Mouse (Mus musculus): ENCODE results near the gene Slc26a5. TPM values are rescaled to one million over a fixed set of nuclear protein-coding genes. Genes with fewer than 3 reads are reported as not detected.

Slc26a5 gene
- polyA plus RNA-seq, 1 experiment from 2014 or later = not detected

DNA sequence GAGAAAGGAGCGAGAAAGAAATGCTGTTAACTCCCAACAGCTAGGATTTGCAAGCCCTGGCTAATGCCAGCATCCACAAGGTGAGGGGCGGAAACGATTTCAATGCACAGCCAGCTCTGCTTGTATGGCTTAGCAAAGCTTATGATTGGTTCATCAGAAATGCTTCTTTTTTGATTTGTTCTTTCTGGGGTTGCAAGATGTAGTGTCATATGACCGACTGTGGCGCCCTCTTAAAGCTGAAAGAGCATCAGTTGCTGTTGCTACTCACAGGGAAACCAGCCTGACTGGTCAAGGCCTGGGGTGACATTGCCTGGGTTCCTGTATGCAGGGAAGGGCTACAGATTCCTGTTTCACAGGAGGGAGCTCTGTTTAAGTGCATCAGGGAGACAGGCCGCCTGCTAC lies 908 bp upstream of the Slc26a5 start:
- H3K4me3 ChIP-seq (replicated peaks) = peak overlapping the region; percentile 17; the same call in 1 of the 2 replicates
- H3K27ac ChIP-seq (replicated peaks) = no peak overlapping the region
- no peaks in the 10 kb centered on the region for H3K36me3 ChIP-seq
- no peaks in the 10 kb centered on the region for H3K27me3 ChIP-seq
- peak overlapping the region; percentile 43 for H3K4me2 ChIP-seq (replicated peaks)
- ATAC-seq (ENCODE audit: insufficient number of reproducible peaks, low FRiP score, low TSS enrichment, low read depth) = no peak
- H3K9me3 ChIP-seq (replicated peaks) = no peaks in the 10 kb centered on the region
- 8% methylated on average over 6 of the region's 6 CpGs for WGBS
- 0 out of 2 replicates have a peak, but pooled peaks cover 6% of the 10 kb centered on the region for H3K4me1 ChIP-seq
- H3K9ac ChIP-seq = no peak overlapping the region

DNA sequence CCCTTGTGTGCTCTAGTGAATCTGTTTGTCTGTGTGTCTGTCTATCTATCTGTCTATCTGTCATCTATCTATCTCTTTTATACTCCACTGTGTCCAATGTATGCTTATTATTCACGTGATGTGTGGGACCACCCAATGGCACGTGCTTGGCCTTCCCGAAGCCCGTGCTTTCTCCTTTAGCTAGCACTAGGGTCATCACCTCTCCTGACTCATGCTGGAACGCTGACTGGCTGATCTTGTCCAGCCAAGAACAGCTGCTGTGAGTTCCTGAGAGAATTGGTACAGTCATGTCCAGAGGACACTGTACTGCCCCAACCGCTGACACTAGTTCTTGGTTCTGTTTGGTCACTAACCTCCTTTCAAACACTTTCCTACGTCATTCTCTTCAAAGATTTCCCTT lies 6.8 kb downstream of the Slc26a5 start:
- 84% methylated on average over 7 of the region's 7 CpGs for WGBS
- no peaks in the 10 kb centered on the region for H3K27me3 ChIP-seq
- no peak for ATAC-seq (ENCODE audit: insufficient number of reproducible peaks, low FRiP score, low TSS enrichment, low read depth)
- H3K4me3 ChIP-seq (replicated peaks) = no peak overlapping the region
- no peaks in the 10 kb centered on the region for H3K36me3 ChIP-seq
- no peaks in the 10 kb centered on the region for H3K4me1 ChIP-seq
- no peak overlapping the region for H3K9ac ChIP-seq
- no peak overlapping the region for H3K4me2 ChIP-seq (replicated peaks)
- no peaks in the 10 kb centered on the region for H3K9me3 ChIP-seq (replicated peaks)
- no peak overlapping the region for H3K27ac ChIP-seq (replicated peaks)

DNA sequence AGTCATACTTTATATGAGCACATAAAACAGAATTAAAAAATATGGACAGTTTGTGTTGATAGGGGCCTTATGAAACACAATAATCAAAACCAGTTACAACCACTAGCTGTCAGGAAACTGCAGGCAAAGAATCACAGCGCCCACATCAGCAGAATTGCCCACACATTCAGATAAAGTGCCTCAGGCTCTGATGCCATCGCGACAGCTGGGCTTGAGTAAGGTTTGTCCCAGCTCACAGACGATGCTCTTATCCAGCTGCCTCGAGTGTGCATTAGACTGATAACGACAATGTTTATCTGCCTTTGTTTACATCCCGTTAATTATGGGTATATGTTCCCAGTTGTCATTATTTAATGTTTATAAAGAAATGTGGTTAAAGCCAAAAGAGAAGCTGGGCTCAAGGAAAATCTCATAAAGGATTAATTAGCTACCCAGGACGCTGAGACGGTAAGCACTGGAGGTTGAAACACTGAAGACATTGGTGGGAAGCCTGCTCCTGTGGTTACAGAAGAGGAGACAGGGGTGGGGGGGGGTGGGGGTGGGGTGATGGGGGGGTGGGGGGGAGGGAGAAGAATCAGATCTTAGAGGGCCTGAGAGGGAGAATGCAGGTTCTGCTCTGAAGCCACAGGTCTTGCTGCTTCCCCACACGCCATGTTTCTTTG lies 13.6 kb downstream of the Slc26a5 start:
- 35% methylated on average over 10 of the region's 10 CpGs for WGBS
- no peaks in the 10 kb centered on the region for H3K4me1 ChIP-seq
- H3K4me3 ChIP-seq (replicated peaks) = no peak overlapping the region
- H3K36me3 ChIP-seq = no peaks in the 10 kb centered on the region
- H3K4me2 ChIP-seq (replicated peaks) = no peak overlapping the region
- no peak overlapping the region for H3K27ac ChIP-seq (replicated peaks)
- H3K9ac ChIP-seq = no peak overlapping the region
- ATAC-seq (ENCODE audit: insufficient number of reproducible peaks, low FRiP score, low TSS enrichment, low read depth) = no peak
- H3K27me3 ChIP-seq = no peaks in the 10 kb centered on the region
- H3K9me3 ChIP-seq (replicated peaks) = no peaks in the 10 kb centered on the region

DNA sequence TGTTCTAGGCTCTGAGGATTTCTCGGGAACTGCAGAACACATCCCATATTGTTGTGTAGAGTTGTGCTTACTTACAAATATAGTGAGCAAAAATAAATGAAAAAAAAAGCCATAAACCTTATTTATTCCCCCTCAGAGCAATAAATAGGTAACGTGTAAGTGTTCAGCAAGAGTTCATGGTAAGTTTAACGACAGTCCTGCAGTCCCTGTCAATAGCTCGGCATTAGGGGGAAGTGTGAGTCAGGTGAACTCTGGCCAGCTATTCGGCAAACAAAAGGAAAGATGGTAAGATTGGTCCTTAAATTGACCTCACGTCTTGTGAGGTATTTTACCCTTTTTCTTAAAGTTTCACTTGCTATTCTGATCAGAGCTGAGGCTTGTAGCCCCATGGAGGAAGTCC lies 18.0 kb downstream of the Slc26a5 start:
- H3K4me3 ChIP-seq (replicated peaks) = no peak overlapping the region
- no peaks in the 10 kb centered on the region for H3K4me1 ChIP-seq
- no peak overlapping the region for H3K4me2 ChIP-seq (replicated peaks)
- H3K9me3 ChIP-seq (replicated peaks) = no peaks in the 10 kb centered on the region
- H3K36me3 ChIP-seq = no peaks in the 10 kb centered on the region
- no peak for ATAC-seq (ENCODE audit: insufficient number of reproducible peaks, low FRiP score, low TSS enrichment, low read depth)
- H3K27ac ChIP-seq (replicated peaks) = no peak overlapping the region
- no peak overlapping the region for H3K9ac ChIP-seq
- no peaks in the 10 kb centered on the region for H3K27me3 ChIP-seq
- 78% methylated on average over 6 of the region's 6 CpGs for WGBS

DNA sequence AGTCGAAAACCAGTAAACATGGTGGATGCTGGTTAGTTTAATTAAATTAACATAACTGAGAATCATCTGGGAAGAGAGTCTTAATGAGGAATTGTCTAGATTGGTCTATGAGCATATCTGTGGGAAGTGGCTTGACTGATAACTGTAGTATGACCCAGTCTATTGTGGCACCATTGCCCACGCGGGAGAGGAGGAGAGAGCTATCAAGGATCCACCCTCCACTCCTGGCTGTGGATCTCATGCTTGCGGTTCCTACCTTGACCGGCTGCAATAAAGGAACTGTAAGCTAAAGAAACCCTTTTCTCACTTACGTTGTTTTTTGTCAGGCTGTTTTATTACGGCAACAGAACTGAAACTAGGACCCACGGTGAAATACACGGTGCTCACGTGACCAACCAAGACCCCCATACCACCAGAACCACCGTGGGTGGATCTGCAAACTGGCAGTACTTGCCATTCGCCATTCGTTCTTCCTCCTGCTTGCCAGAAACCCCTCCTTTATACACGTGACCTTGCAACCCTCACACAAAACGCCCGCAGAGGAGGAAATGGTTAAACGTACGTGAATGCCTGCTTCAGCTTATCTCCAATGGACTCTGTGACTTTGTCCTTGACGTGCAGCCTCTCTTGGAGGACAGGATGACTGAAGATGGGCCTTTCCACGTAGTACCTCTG lies 18.7 kb downstream of the Slc26a5 start:
- 79% methylated on average over 20 of the region's 20 CpGs for WGBS
- Histone ChIP-seq H3K4me2 (replicated peaks) (no peak overlapping the region), H3K27ac (replicated peaks) (no peak overlapping the region), H3K9me3 (replicated peaks) (no peaks in the 10 kb centered on the region), H3K9ac (no peak overlapping the region), H3K4me1 (no peaks in the 10 kb centered on the region), H3K4me3 (replicated peaks) (no peak overlapping the region), H3K36me3 (no peaks in the 10 kb centered on the region), H3K27me3 (no peaks in the 10 kb centered on the region)
- no peak for ATAC-seq (ENCODE audit: insufficient number of reproducible peaks, low FRiP score, low TSS enrichment, low read depth)

DNA sequence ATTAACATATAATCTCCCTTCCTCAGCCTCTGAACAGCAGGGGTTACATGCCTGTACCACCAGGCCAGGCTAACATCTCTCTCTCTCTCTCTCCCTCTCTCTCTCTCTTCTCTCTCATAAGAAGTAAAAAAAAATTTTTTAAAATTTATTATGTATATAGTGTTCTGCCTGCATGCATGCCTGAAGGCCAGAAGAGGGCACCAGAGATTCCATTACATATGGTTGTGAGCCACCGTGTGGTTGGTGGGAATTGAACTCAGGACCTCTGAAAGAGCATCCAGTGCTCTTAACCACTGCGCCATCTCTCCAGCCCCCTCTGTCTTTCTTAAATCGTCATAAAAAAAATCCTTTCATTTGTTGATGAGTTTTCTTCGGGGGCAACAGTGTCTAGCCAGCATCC lies 20.7 kb downstream of the Slc26a5 start:
- no peaks in the 10 kb centered on the region for H3K9me3 ChIP-seq (replicated peaks)
- H3K36me3 ChIP-seq = no peaks in the 10 kb centered on the region
- no peak overlapping the region for H3K4me2 ChIP-seq (replicated peaks)
- H3K4me3 ChIP-seq (replicated peaks) = no peak overlapping the region
- no peaks in the 10 kb centered on the region for H3K4me1 ChIP-seq
- no peak for ATAC-seq (ENCODE audit: insufficient number of reproducible peaks, low FRiP score, low TSS enrichment, low read depth)
- WGBS = 63% methylated on average over 4 of the region's 4 CpGs
- no peak overlapping the region for H3K9ac ChIP-seq
- H3K27me3 ChIP-seq = no peaks in the 10 kb centered on the region
- no peak overlapping the region for H3K27ac ChIP-seq (replicated peaks)

DNA sequence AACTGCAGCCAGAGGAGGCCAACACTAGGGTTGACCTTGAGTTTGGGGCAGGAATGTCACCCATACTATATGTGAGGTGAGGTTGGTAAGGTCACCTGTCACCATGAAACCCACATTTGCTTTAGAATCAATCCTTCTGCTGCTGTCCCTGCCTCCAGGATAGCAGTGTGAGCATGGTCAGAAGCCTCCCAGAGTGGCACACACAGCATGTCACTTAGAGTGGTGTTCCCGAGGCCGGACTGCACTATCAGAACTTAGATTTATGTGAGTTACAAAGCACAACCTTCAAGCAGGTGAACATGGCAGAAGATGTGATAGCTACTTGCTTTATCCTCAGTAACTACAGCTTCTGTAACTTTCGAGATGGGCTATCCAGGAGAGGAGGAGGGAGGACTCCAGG lies 33.6 kb downstream of the Slc26a5 start:
- H3K27me3 ChIP-seq = no peaks in the 10 kb centered on the region
- no peaks in the 10 kb centered on the region for H3K9me3 ChIP-seq (replicated peaks)
- no peak overlapping the region for H3K27ac ChIP-seq (replicated peaks)
- ATAC-seq (ENCODE audit: insufficient number of reproducible peaks, low FRiP score, low TSS enrichment, low read depth) = no peak
- 72% methylated on average over 3 of the region's 3 CpGs for WGBS
- no peaks in the 10 kb centered on the region for H3K36me3 ChIP-seq
- no peaks in the 10 kb centered on the region for H3K4me1 ChIP-seq
- H3K4me3 ChIP-seq (replicated peaks) = no peak overlapping the region
- H3K4me2 ChIP-seq (replicated peaks) = no peak overlapping the region
- no peak overlapping the region for H3K9ac ChIP-seq

DNA sequence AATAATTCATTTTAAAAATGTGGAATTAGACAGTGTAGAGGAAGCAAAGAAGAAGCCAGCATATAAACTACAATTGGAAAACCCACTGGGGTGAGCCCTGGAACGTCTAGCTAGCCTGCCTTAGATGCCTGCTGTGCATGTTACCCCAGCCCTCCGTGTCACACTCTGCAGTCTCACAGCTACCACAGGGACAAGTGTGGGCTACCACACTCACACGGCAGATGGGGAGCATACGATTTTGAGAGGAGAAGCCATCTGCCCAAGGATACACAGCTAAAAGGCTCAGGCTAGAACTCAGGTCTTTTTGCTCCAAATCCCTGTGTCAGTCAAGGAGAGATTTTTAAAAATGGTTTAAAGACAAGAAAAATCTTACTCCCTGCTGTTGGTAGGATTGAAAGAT lies 36.5 kb downstream of the Slc26a5 start:
- H3K27ac ChIP-seq (replicated peaks) = no peak overlapping the region
- ATAC-seq (ENCODE audit: insufficient number of reproducible peaks, low FRiP score, low TSS enrichment, low read depth) = no peak
- H3K36me3 ChIP-seq = no peaks in the 10 kb centered on the region
- H3K27me3 ChIP-seq = no peaks in the 10 kb centered on the region
- H3K9ac ChIP-seq = no peak overlapping the region
- no peak overlapping the region for H3K4me2 ChIP-seq (replicated peaks)
- 69% methylated on average over 4 of the region's 4 CpGs for WGBS
- H3K4me1 ChIP-seq = no peaks in the 10 kb centered on the region
- no peak overlapping the region for H3K4me3 ChIP-seq (replicated peaks)
- H3K9me3 ChIP-seq (replicated peaks) = no peaks in the 10 kb centered on the region

DNA sequence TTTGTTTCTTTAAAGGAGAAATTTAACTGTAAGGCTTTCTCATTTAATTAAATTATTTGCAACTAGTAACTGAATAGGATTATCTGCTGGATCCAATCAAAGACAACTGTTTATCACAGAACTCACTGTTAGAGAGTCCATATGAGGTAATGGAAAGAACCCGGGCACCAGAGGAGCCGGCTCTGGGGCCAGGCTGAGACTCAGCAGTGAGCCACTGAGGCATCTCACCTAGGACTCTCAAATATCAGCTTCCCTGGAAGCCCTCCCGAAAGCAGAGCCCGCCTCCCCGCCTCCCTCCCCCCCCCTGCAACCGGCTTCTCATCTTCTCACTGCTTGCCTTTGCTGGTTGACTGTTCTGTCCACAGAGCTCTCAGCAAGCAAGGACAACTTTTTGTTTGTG lies 37.8 kb downstream of the Slc26a5 start:
- no peaks in the 10 kb centered on the region for H3K9me3 ChIP-seq (replicated peaks)
- H3K4me1 ChIP-seq = no peaks in the 10 kb centered on the region
- ATAC-seq (ENCODE audit: insufficient number of reproducible peaks, low FRiP score, low TSS enrichment, low read depth) = no peak
- no peak overlapping the region for H3K27ac ChIP-seq (replicated peaks)
- WGBS = 9% methylated on average over 6 of the region's 6 CpGs
- H3K27me3 ChIP-seq = no peaks in the 10 kb centered on the region
- no peaks in the 10 kb centered on the region for H3K36me3 ChIP-seq
- H3K4me2 ChIP-seq (replicated peaks) = no peak overlapping the region
- H3K4me3 ChIP-seq (replicated peaks) = no peak overlapping the region
- no peak overlapping the region for H3K9ac ChIP-seq

DNA sequence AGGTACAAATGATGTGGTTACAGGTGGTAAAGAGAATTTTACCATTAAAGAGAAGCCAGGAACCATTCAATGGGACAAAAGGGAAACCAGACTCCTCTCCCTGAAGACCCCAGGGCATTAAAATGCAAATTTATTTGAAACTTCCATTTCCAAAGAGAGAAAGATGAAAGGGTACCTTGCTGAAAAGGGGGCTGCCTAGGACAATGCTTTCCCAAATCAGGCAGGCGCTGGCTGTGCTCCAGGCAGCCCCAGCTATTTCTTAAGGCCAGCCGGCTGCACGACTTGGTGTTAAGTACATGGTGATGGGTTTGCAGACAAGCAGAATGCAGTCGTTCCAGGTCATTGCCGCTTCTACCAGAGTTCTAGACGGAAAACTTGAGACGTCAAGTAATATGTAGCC lies 39.0 kb downstream of the Slc26a5 start:
- Histone ChIP-seq H3K9me3 (replicated peaks) (no peaks in the 10 kb centered on the region), H3K9ac (no peak overlapping the region), H3K4me1 (no peaks in the 10 kb centered on the region), H3K4me2 (replicated peaks) (no peak overlapping the region), H3K27ac (replicated peaks) (no peak overlapping the region), H3K4me3 (replicated peaks) (no peak overlapping the region), H3K36me3 (no peaks in the 10 kb centered on the region), H3K27me3 (no peaks in the 10 kb centered on the region)
- WGBS = 34% methylated on average over 7 of the region's 7 CpGs
- ATAC-seq (ENCODE audit: insufficient number of reproducible peaks, low FRiP score, low TSS enrichment, low read depth) = no peak

DNA sequence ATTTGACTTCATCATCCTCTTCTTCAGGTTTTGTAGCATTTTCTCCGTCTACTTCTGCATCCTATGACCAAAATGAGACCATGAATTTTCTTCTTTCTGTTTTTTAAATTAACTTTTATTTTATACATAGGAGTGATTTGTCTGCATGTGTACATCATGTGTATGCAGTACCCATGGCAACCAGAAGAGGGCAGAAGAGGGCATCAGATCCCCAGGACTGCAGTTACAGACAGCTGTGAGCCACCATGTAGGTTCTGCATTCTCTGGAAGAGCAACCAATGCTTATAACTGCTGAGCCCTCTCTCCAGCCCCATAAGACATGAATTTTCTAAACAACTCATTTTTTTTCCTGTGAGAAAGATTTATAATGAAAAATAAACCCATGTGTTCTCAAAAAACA lies 51.4 kb downstream of the Slc26a5 start:
- Histone ChIP-seq H3K9me3 (replicated peaks) (no peaks in the 10 kb centered on the region), H3K27ac (replicated peaks) (no peak overlapping the region), H3K36me3 (no peaks in the 10 kb centered on the region), H3K9ac (no peak overlapping the region), H3K4me2 (replicated peaks) (no peak overlapping the region), H3K4me3 (replicated peaks) (no peak overlapping the region), H3K27me3 (no peaks in the 10 kb centered on the region), H3K4me1 (no peaks in the 10 kb centered on the region)
- 55% methylated on average over 1 of the region's 1 CpGs for WGBS
- no peak for ATAC-seq (ENCODE audit: insufficient number of reproducible peaks, low FRiP score, low TSS enrichment, low read depth)

DNA sequence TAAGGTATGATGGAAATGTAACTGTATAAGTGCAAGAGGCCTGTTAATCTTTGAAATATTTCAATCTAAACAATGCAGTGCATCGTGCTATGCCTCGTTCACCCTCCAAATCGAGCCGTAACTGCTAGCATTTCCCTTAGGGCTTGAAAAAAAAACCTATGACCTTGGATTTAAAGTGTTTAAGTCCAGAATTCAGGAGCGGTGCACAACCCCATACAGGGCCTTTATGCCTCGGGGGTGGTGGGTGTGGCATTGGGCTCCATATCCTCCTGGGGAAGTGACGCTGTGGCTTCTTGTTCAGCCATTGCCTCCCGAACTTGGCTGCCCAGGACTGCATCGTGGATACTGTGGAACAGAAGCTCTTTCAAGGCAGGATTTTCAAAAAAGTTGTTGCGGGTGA lies 54.5 kb downstream of the Slc26a5 start:
- ATAC-seq (ENCODE audit: insufficient number of reproducible peaks, low FRiP score, low TSS enrichment, low read depth) = no peak
- 60% methylated on average over 10 of the region's 10 CpGs for WGBS
- H3K9ac ChIP-seq = no peak overlapping the region
- H3K27me3 ChIP-seq = no peaks in the 10 kb centered on the region
- H3K4me3 ChIP-seq (replicated peaks) = no peak overlapping the region
- no peaks in the 10 kb centered on the region for H3K36me3 ChIP-seq
- H3K9me3 ChIP-seq (replicated peaks) = no peaks in the 10 kb centered on the region
- no peak overlapping the region for H3K4me2 ChIP-seq (replicated peaks)
- H3K27ac ChIP-seq (replicated peaks) = no peak overlapping the region
- no peaks in the 10 kb centered on the region for H3K4me1 ChIP-seq
